Mouse (Mus musculus) embryonic facial prominence, embryonic 15.5 days (tissue): ENCODE measurements around the gene Clip1. TPM values are rescaled to one million over a fixed set of nuclear protein-coding genes. Genes with fewer than 3 reads are reported as not detected.

Experiments
- ATAC-seq: fragments of 200-750 bp; cut with Nextera tagmentation; 2 replicates; pipeline ENCODE4 v1.8.0; 2017; ENCODE audit warnings: low read depth, moderate TSS enrichment; ENCODE audit not compliant: insufficient number of reproducible peaks, low FRiP score, low TSS enrichment
- H3K27ac ChIP-seq: fragments of 300-500 bp; sonication (generic); replicated peaks from 2 replicates; pipeline ENCODE4 v1.5.1; 2015; ENCODE audit warnings: mild to moderate bottlenecking, inconsistent platforms
- H3K27me3 ChIP-seq: fragments of 300-500 bp; sonication (generic); 2 replicates; pipeline ENCODE4 v1.6.1; 2015; ENCODE audit warnings: inconsistent platforms
- H3K36me3 ChIP-seq: fragments of 300-500 bp; sonication (generic); 2 replicates; pipeline ENCODE4 v1.6.1; 2015; ENCODE audit warnings: mild to moderate bottlenecking, inconsistent platforms
- H3K4me1 ChIP-seq: fragments of 300-500 bp; sonication (generic); 2 replicates; pipeline ENCODE4 v1.6.1; 2015; ENCODE audit warnings: inconsistent platforms
- H3K4me2 ChIP-seq: fragments of 300-500 bp; sonication (generic); replicated peaks from 2 replicates; pipeline ENCODE4 v1.6.1; 2015; ENCODE audit warnings: mild to moderate bottlenecking, inconsistent platforms
- H3K4me3 ChIP-seq: fragments of 300-500 bp; sonication (generic); replicated peaks from 2 replicates; pipeline ENCODE4 v1.5.1; 2015; ENCODE audit warnings: mild to moderate bottlenecking, inconsistent platforms
- H3K9ac ChIP-seq: fragments of 300-500 bp; sonication (generic); 2 replicates; pipeline ENCODE4 v1.6.1; 2015; ENCODE audit warnings: inconsistent platforms
- H3K9me3 ChIP-seq: fragments of 300-500 bp; sonication (generic); replicated peaks from 2 replicates; pipeline ENCODE4 v1.6.1; 2016; ENCODE audit warnings: inconsistent platforms
- WGBS: fragments of 180-500 bp; shearing (Covaris S2); methylation state at CpG from one replicate; pipeline ENCODE4 v1.1.7; 2015; 5-methylcytosine and 5-hydroxymethylcytosine counted together
- polyA plus RNA-seq: library from polyadenylated mRNA; unstranded; fragments of >200 nt; fragmentation: Nextera tagmentation; extraction: Ambion mirVana; gene quantifications from 2 replicates; pipeline ENCODE4 v1.2.1, GENCODE M21; 2015

Gene Clip1
- polyA plus RNA-seq, 1 experiment from 2014 or later, result 43.0 TPM

- no peak overlapping the region for H3K4me3 ChIP-seq
- 46% methylated on average over 9 of the region's 9 CpGs for WGBS
- no peaks in the 10 kb centered on the region for H3K27me3 ChIP-seq
- no peak for ATAC-seq
- peak overlapping the region; percentile 74 for H3K27ac ChIP-seq
- no peaks in the 10 kb centered on the region for H3K36me3 ChIP-seq
- H3K4me2 ChIP-seq, result peak overlapping the region; percentile 19
- no peak overlapping the region for H3K9ac ChIP-seq
- no peaks in the 10 kb centered on the region for H3K9me3 ChIP-seq
- peaks cover 18% of the 10 kb centered on the region for H3K4me1 ChIP-seq
Observed at GRCm38 (mm10) chr5:123669991-123670799, 14.2 kb downstream of the Clip1 start.

DNA sequence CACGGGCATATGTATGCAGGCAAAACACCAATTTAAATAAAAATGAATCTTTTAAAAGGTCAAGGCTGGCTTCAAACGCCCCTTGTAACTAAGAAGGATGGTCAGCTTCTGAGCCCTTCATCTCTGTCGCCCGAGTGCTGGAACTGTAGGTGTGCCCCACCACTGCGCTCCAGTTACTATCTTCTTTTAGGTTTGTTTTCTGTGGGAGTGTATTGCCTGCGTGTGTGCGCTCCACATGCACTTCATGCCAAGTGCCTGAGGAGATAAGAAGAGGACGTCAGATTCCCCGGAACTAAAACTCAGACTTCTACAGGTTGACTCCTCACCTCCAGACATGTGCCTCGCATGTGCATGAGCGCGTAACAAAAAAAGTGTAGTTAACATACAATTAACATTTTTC, 16.5 kb downstream of the Clip1 start:
- H3K4me1 ChIP-seq, result peaks cover 18% of the 10 kb centered on the region
- H3K9ac ChIP-seq, result no peak overlapping the region
- no peaks in the 10 kb centered on the region for H3K27me3 ChIP-seq
- 81% methylated on average over 12 of the region's 12 CpGs for WGBS
- no peaks in the 10 kb centered on the region for H3K9me3 ChIP-seq
- H3K36me3 ChIP-seq, result no peaks in the 10 kb centered on the region
- H3K4me2 ChIP-seq, result no peak overlapping the region
- H3K27ac ChIP-seq, result no peak overlapping the region
- no peak overlapping the region for H3K4me3 ChIP-seq
- no peak for ATAC-seq

DNA sequence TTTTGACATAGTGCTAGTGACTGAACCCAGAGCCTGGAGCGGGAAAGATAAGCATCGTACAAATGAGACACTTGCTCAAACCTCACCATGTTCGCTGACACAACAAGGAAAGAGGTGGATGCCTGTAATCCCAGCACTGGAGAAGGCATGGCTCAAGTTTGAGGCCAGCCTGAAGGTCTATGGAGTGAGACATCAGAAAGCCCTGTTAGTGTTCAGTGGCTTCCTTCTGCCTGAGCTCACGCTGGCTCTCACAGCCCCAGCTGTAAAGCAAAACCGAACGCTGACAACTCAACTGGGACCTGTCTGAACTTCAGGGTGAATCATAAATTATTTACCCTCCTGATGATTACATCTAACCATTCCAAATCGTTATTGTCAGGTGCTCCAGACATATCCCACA, 18.5 kb downstream of the Clip1 start:
- 80% methylated on average over 7 of the region's 7 CpGs for WGBS
- no peaks in the 10 kb centered on the region for H3K36me3 ChIP-seq
- no peak for ATAC-seq
- H3K4me1 ChIP-seq, result peaks cover 12% of the 10 kb centered on the region
- no peaks in the 10 kb centered on the region for H3K9me3 ChIP-seq
- H3K9ac ChIP-seq, result no peak overlapping the region
- no peak overlapping the region for H3K27ac ChIP-seq
- no peak overlapping the region for H3K4me2 ChIP-seq
- no peak overlapping the region for H3K4me3 ChIP-seq
- H3K27me3 ChIP-seq, result no peaks in the 10 kb centered on the region

DNA sequence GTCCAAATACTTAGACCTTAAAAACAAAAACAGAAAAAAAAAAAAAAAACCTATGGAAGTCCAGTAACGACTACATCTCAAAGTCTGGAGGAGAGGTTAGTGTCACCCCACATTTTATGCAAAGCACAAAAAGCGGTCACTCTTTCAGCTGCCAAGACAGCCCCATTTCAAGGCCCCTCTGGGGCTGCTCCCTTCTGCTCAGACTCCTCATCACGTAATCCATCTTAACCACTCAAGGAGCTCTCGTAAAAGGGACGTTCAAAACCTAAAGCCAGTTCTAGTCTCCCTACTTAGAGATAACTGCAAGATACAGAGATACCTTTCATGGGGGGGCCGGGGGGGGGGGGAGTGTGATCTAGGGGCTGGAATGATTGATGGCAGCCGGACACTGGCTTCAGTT, 20.1 kb downstream of the Clip1 start:
- Histone ChIP-seq H3K27ac (no peak overlapping the region), H3K4me3 (no peak overlapping the region), H3K4me2 (no peak overlapping the region), H3K9ac (no peak overlapping the region), H3K36me3 (no peaks in the 10 kb centered on the region), H3K27me3 (no peaks in the 10 kb centered on the region), H3K4me1 (0 out of 2 replicates have a peak, but pooled peaks cover 6% of the 10 kb centered on the region), H3K9me3 (no peaks in the 10 kb centered on the region)
- 69% methylated on average over 7 of the region's 7 CpGs for WGBS
- ATAC-seq, result no peak

DNA sequence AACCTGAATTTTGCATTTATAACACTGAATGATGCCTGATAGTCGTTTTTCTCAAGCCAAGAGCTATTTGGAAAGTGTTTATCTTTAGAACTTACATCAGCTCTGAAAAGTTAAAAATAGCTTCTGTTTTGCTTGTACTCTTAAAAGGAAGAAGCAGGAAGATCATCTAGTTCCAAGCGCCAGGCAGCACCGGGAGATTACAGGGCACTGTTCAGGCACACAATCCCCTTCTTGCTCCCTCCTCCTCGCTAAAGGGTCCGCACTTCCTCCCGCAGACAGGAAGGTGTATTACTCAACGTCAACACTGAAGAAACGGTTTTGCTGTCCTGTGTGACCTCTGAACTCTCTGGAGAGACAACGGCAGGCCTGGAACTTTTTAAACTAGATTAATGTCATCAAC, 22.4 kb downstream of the Clip1 start:
- WGBS, result 36% methylated on average over 9 of the region's 9 CpGs
- ATAC-seq, result no peak
- H3K4me2 ChIP-seq, result no peak overlapping the region
- 0 out of 2 replicates have a peak, but pooled peaks cover 11% of the 10 kb centered on the region for H3K4me1 ChIP-seq
- no peak overlapping the region for H3K9ac ChIP-seq
- no peak overlapping the region for H3K4me3 ChIP-seq
- no peaks in the 10 kb centered on the region for H3K27me3 ChIP-seq
- no peak overlapping the region for H3K27ac ChIP-seq
- H3K9me3 ChIP-seq, result no peaks in the 10 kb centered on the region
- no peaks in the 10 kb centered on the region for H3K36me3 ChIP-seq

- no peak for ATAC-seq
- Histone ChIP-seq H3K4me2 (no peak overlapping the region), H3K4me1 (0 out of 2 replicates have a peak, but pooled peaks cover 11% of the 10 kb centered on the region), H3K36me3 (no peaks in the 10 kb centered on the region), H3K27ac (no peak overlapping the region), H3K9me3 (no peaks in the 10 kb centered on the region), H3K27me3 (no peaks in the 10 kb centered on the region), H3K4me3 (no peak overlapping the region), H3K9ac (no peak overlapping the region)
- 59% methylated on average over 3 of the region's 3 CpGs for WGBS
Observed at GRCm38 (mm10) chr5:123661602-123662001, 22.8 kb downstream of the Clip1 start.

DNA sequence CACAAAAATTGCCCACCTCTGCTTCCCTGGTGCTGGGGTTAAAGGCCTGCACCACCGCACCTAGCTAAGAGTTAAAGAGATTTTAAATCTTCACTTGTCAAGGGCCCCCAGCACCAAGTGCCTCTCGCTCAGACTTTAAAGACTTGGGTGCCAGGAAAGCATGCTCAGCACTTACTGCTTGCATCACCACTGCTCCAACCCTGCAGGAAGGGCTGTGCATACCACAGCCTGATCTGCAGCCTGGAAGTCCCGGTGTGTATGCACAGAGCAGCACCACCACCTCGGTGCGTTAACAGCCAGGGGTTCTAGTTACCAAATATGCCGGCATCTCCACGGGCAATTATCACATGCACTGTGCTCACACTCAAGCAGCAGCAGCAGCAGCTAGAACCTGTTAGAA, 26.8 kb downstream of the Clip1 start:
- 0 out of 2 replicates have a peak, but pooled peaks cover 11% of the 10 kb centered on the region for H3K4me1 ChIP-seq
- H3K4me3 ChIP-seq, result no peak overlapping the region
- H3K36me3 ChIP-seq, result peaks cover 9% of the 10 kb centered on the region
- no peak overlapping the region for H3K9ac ChIP-seq
- H3K4me2 ChIP-seq, result no peak overlapping the region
- no peaks in the 10 kb centered on the region for H3K27me3 ChIP-seq
- ATAC-seq, result no peak
- 49% methylated on average over 7 of the region's 7 CpGs for WGBS
- H3K27ac ChIP-seq, result no peak overlapping the region
- H3K9me3 ChIP-seq, result no peaks in the 10 kb centered on the region

DNA sequence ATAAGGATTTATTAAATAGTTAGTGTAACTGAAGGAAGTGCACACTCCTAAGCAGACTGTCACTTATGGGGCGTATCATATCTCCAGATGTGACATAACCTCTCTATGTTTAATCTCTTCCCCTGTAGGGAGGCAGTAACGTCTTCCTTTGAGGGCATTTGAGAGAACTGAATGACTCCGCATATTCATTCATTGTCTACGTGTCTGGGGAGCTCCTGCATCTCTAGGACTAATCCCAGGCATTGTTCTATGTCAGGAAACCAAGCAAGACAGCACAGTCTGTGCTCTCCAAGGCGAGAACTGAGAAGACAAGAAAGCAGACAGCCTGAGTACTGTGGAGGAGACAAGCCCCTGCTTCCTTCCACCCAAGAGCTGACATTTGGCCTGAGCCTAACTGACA, 29.5 kb downstream of the Clip1 start:
- WGBS, result 67% methylated on average over 5 of the region's 5 CpGs
- Histone ChIP-seq H3K9ac (no peak overlapping the region), H3K27me3 (no peaks in the 10 kb centered on the region), H3K27ac (no peak overlapping the region), H3K36me3 (peaks cover 14% of the 10 kb centered on the region), H3K4me1 (0 out of 2 replicates have a peak, but pooled peaks cover 10% of the 10 kb centered on the region), H3K4me2 (no peak overlapping the region), H3K4me3 (no peak overlapping the region), H3K9me3 (no peaks in the 10 kb centered on the region)
- no peak for ATAC-seq

DNA sequence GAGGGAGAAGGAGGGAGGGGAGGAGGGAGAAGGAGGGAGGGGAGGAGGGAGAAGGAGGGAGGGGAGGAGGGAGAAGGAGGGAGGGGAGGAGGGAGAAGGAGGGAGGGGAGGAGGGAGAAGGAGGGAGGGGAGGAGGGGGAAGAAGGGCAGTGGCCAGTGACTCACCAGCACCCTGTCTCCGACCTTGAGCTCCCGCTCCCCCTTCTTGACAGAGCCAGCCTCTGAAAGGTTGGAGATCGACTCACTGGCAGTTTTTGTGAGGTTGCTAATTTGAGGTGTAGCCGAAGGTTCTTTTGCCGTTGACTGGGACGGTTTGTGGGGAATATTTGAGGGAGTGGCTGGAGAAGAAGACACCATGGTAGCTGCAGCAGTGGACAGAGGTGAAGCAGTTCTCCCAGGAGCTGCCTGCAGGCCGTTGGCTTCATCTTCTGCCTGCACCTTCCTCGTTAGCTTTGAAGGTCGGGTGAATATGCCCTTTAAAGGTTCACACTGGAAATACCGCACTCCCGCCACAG, 31.1 kb downstream of the Clip1 start:
- no peak overlapping the region for H3K9ac ChIP-seq
- no peaks in the 10 kb centered on the region for H3K27me3 ChIP-seq
- ATAC-seq, result no peak
- no peaks in the 10 kb centered on the region for H3K9me3 ChIP-seq
- no peak overlapping the region for H3K4me2 ChIP-seq
- no peak overlapping the region for H3K27ac ChIP-seq
- 83% methylated on average over 11 of the region's 11 CpGs for WGBS
- 0 out of 2 replicates have a peak, but pooled peaks cover 5% of the 10 kb centered on the region for H3K4me1 ChIP-seq
- H3K36me3 ChIP-seq, result peaks cover 16% of the 10 kb centered on the region
- no peak overlapping the region for H3K4me3 ChIP-seq

- Histone ChIP-seq H3K36me3 (peaks cover 39% of the 10 kb centered on the region), H3K27ac (no peak overlapping the region), H3K4me1 (no peaks in the 10 kb centered on the region), H3K9ac (no peak overlapping the region), H3K9me3 (no peaks in the 10 kb centered on the region), H3K27me3 (no peaks in the 10 kb centered on the region), H3K4me3 (no peak overlapping the region), H3K4me2 (no peak overlapping the region)
- WGBS, result 68% methylated on average over 2 of the region's 2 CpGs
- no peak for ATAC-seq
Observed at GRCm38 (mm10) chr5:123650825-123651224, 33.6 kb downstream of the Clip1 start.

- H3K27me3 ChIP-seq, result no peaks in the 10 kb centered on the region
- no peak overlapping the region for H3K4me2 ChIP-seq
- no peaks in the 10 kb centered on the region for H3K4me1 ChIP-seq
- H3K36me3 ChIP-seq, result peaks cover 58% of the 10 kb centered on the region
- no peak overlapping the region for H3K27ac ChIP-seq
- no peak for ATAC-seq
- H3K9ac ChIP-seq, result no peak overlapping the region
- no peak overlapping the region for H3K4me3 ChIP-seq
- WGBS, result 91% methylated on average over 17 of the region's 17 CpGs
- H3K9me3 ChIP-seq, result no peaks in the 10 kb centered on the region
Observed at GRCm38 (mm10) chr5:123642401-123642800, 42.0 kb downstream of the Clip1 start.
